Mouse (Mus musculus) C2C12 (cell line): ENCODE measurements around the gene Nudt6.

Source experiments
- CEBPB ChIP-seq: IDR thresholded peaks from one replicate; pipeline ENCODE4 v1.6.1; 2011; ENCODE audit warnings: low read depth, mild to moderate bottlenecking, control low read depth, moderate library complexity
- CTCF ChIP-seq: IDR thresholded peaks from one replicate; pipeline ENCODE4 v1.5.1; 2011; ENCODE audit not compliant: control insufficient read depth, insufficient read depth, insufficient read length
- FOSL1 ChIP-seq: IDR thresholded peaks from one replicate; pipeline ENCODE4 v1.8.0; 2011; ENCODE audit warnings: mild to moderate bottlenecking, low read length; ENCODE audit not compliant: poor library complexity, insufficient read depth, severe bottlenecking
- MAX ChIP-seq: IDR thresholded peaks from one replicate; pipeline ENCODE4 v1.6.1; 2011; ENCODE audit warnings: mild to moderate bottlenecking, control low read depth
- MYOD1 ChIP-seq: IDR thresholded peaks from one replicate; pipeline ENCODE4 v1.6.1; 2011; ENCODE audit warnings: low read depth; ENCODE audit not compliant: control insufficient read depth, insufficient read length
- MYOG ChIP-seq: IDR thresholded peaks from one replicate; pipeline ENCODE4 v1.6.1; 2011; ENCODE audit not compliant: control insufficient read depth, insufficient read length; ENCODE audit errors: extremely low read depth
- USF1 ChIP-seq: IDR thresholded peaks from one replicate; pipeline ENCODE4 v1.6.1; 2011; ENCODE audit warnings: low read depth, mild to moderate bottlenecking, control low read depth, moderate library complexity

DNA sequence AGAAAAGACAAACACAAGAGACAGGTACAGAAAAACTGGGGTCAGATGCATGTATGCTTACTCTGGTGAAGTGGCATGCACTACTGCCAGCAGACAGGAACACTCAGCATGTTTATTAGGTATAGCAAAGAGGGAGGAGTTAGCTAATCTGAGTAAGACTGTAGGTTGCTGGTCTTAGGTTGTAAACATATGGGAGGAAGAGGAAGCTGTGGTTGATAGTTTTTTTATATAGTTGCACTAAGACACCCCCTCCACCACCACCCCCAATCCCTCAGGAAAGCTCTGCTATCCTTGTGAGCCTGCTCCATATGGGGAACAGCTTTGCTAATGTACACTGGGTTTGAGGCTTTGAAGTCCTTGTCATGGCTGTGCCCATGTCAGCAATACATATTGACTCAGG, 10.3 kb upstream of the Nudt6 start:
- no peak for TF ChIP-seq CTCF
- TF ChIP-seq USF1 = no peak
- no peak for TF ChIP-seq CEBPB
- TF ChIP-seq FOSL1 = no peak
- no peak for TF ChIP-seq MAX
- TF ChIP-seq MYOD1 = no peak
- no peak for TF ChIP-seq MYOG
